Mouse (Mus musculus) midbrain, embryonic 11.5 days (tissue): ENCODE measurements around the gene Lpar1. TPM values are rescaled to one million over a fixed set of nuclear protein-coding genes. Genes with fewer than 3 reads are reported as not detected.
"Not testable (repeated sequence)": the region's sequence is repeated elsewhere in the genome, so short reads cannot be mapped to it uniquely, and the experiment has no call there.

Source experiments
- ATAC-seq: fragments of 200-750 bp; cut with Nextera tagmentation; 2 replicates; pipeline ENCODE4 v1.8.0; 2017; ENCODE audit warnings: moderate TSS enrichment, moderate library complexity; ENCODE audit not compliant: low FRiP score
- DNase-seq: peaks from one replicate; pipeline ENCODE4 v3.0.0; 2015; ENCODE audit warnings: low spot score; ENCODE audit errors: missing footprints
- H3K27ac ChIP-seq: fragments of 300-500 bp; sonication (generic); 2 replicates; pipeline ENCODE4 v1.5.1; 2014; ENCODE audit warnings: low read depth, low read length
- H3K27me3 ChIP-seq: fragments of 300-500 bp; sonication (generic); 2 replicates; pipeline ENCODE4 v1.6.1; 2014; ENCODE audit warnings: mild to moderate bottlenecking, low read length, moderate library complexity, mixed read lengths; ENCODE audit not compliant: control insufficient read depth, insufficient read depth
- H3K36me3 ChIP-seq: fragments of 300-500 bp; sonication (generic); 2 replicates; pipeline ENCODE4 v1.6.1; 2014; ENCODE audit warnings: mild to moderate bottlenecking, low read length, moderate library complexity, mixed read lengths; ENCODE audit not compliant: control insufficient read depth, insufficient read depth
- H3K4me1 ChIP-seq: fragments of 300-500 bp; sonication (generic); 2 replicates; pipeline ENCODE4 v1.6.1; 2014; ENCODE audit warnings: low read length; ENCODE audit not compliant: control insufficient read depth, insufficient read depth
- H3K4me2 ChIP-seq: fragments of 300-500 bp; sonication (generic); 2 replicates; pipeline ENCODE4 v1.6.1; 2014; ENCODE audit warnings: mild to moderate bottlenecking, moderate library complexity
- H3K4me3 ChIP-seq: fragments of 300-500 bp; sonication (generic); 2 replicates; pipeline ENCODE4 v1.5.1; 2014; ENCODE audit warnings: low read depth, low read length
- H3K9ac ChIP-seq: fragments of 300-500 bp; sonication (generic); 2 replicates; pipeline ENCODE4 v1.6.1; 2014; ENCODE audit warnings: low read length
- H3K9me3 ChIP-seq: fragments of 300-500 bp; sonication (generic); 2 replicates; pipeline ENCODE4 v1.6.1; 2016; ENCODE audit warnings: low read length; ENCODE audit not compliant: control insufficient read depth
- WGBS: fragments of 180-500 bp; shearing (Covaris S2); extraction: QIAGEN DNeasy Blood & Tissue Kit; methylation state at CpG from one replicate; pipeline ENCODE4 v1.1.7; 2014; 5-methylcytosine and 5-hydroxymethylcytosine counted together
- polyA plus RNA-seq: library from polyadenylated mRNA; unstranded; fragments of >200 nt; fragmentation: Nextera tagmentation; extraction: Ambion mirVana; gene quantifications from 2 replicates; pipeline ENCODE4 v1.2.1, GENCODE M21; 2014

Lpar1 gene
- polyA plus RNA-seq, 1 experiment from 2014 or later = 45.2 TPM

GRCm38 (mm10) chr4:58551820-58552219 is 1.9 kb downstream of the Lpar1 start:
- Histone ChIP-seq H3K36me3 (no peaks in the 10 kb centered on the region), H3K4me1 (peaks cover 9% of the 10 kb centered on the region; the same call in 1 of the 2 replicates), H3K27me3 (peaks cover 2% of the 10 kb centered on the region; the same call in 1 of the 2 replicates), H3K9ac (no peak overlapping the region; the same call in 1 of the 2 replicates), H3K4me3 (peak overlapping the region; percentile 64; the same call in 1 of the 2 replicates), H3K27ac (no peak overlapping the region), H3K4me2 (peak overlapping the region; percentile 93; the same call in 1 of the 2 replicates), H3K9me3 (no peaks in the 10 kb centered on the region)
- ATAC-seq (no peak), DNase-seq (peak; percentile 96)
- WGBS = 0% methylated on average over 4 of the region's 4 CpGs

- Histone ChIP-seq H3K4me2 (no peak overlapping the region), H3K36me3 (no peaks in the 10 kb centered on the region), H3K9ac (no peak overlapping the region), H3K4me3 (no peak overlapping the region), H3K27ac (no peak overlapping the region), H3K9me3 (no peaks in the 10 kb centered on the region), H3K4me1 (peaks cover 8% of the 10 kb centered on the region), H3K27me3 (peaks cover 1% of the 10 kb centered on the region; the same call in 1 of the 2 replicates)
- ATAC-seq = no peak
- no peak for DNase-seq
- WGBS = 60% methylated on average over 9 of the region's 9 CpGs
Observed at GRCm38 (mm10) chr4:58547725-58548124, 6.0 kb downstream of the Lpar1 start.

- no peak overlapping the region for H3K4me3 ChIP-seq
- ATAC-seq (no peak), DNase-seq (no peak)
- H3K4me2 ChIP-seq = no peak overlapping the region
- H3K9me3 ChIP-seq = no peaks in the 10 kb centered on the region
- peaks cover 3% of the 10 kb centered on the region; the same call in 1 of the 2 replicates for H3K4me1 ChIP-seq
- no peaks in the 10 kb centered on the region for H3K27me3 ChIP-seq
- H3K27ac ChIP-seq = no peak overlapping the region
- 91% methylated on average over 4 of the region's 4 CpGs for WGBS
- no peak overlapping the region for H3K9ac ChIP-seq
- H3K36me3 ChIP-seq = no peaks in the 10 kb centered on the region
Observed at GRCm38 (mm10) chr4:58547273-58547565, 6.5 kb downstream of the Lpar1 start.

- DNase-seq (no peak), ATAC-seq (no peak)
- WGBS = 59% methylated on average over 11 of the region's 11 CpGs
- no peak overlapping the region for H3K27ac ChIP-seq
- H3K4me2 ChIP-seq = no peak overlapping the region
- H3K9ac ChIP-seq = no peak overlapping the region
- H3K36me3 ChIP-seq = no peaks in the 10 kb centered on the region
- peaks cover 3% of the 10 kb centered on the region; the same call in 1 of the 2 replicates for H3K4me1 ChIP-seq
- no peaks in the 10 kb centered on the region for H3K9me3 ChIP-seq
- no peak overlapping the region for H3K4me3 ChIP-seq
- no peaks in the 10 kb centered on the region for H3K27me3 ChIP-seq
Observed at GRCm38 (mm10) chr4:58546441-58547272, 7.0 kb downstream of the Lpar1 start.

- ATAC-seq = no peak
- Histone ChIP-seq H3K27me3 (no peaks in the 10 kb centered on the region), H3K9me3 (no peaks in the 10 kb centered on the region), H3K4me2 (no peak overlapping the region), H3K9ac (no peak overlapping the region), H3K4me3 (no peak overlapping the region), H3K36me3 (no peaks in the 10 kb centered on the region), H3K27ac (no peak overlapping the region), H3K4me1 (peaks cover 3% of the 10 kb centered on the region; the same call in 1 of the 2 replicates)
- no peak for DNase-seq
- WGBS = 53% methylated on average over 9 of the region's 9 CpGs
Observed at GRCm38 (mm10) chr4:58545888-58546432, 7.7 kb downstream of the Lpar1 start.

GRCm38 (mm10) chr4:58543171-58543570 is 10.5 kb downstream of the Lpar1 start:
- Histone ChIP-seq H3K4me2 (no peak overlapping the region), H3K36me3 (no peaks in the 10 kb centered on the region), H3K9ac (no peak overlapping the region), H3K4me1 (peaks cover 3% of the 10 kb centered on the region; the same call in 1 of the 2 replicates), H3K27ac (no peak overlapping the region), H3K9me3 (no peaks in the 10 kb centered on the region), H3K27me3 (no peaks in the 10 kb centered on the region), H3K4me3 (no peak overlapping the region)
- no peak for DNase-seq
- WGBS = 88% methylated on average over 3 of the region's 3 CpGs
- ATAC-seq = no peak

- H3K4me2 ChIP-seq, H3K27ac ChIP-seq, H3K4me1 ChIP-seq, H3K36me3 ChIP-seq, DNase-seq, H3K4me3 ChIP-seq, ATAC-seq, H3K27me3 ChIP-seq, H3K9me3 ChIP-seq, H3K9ac ChIP-seq: not testable (repeated sequence)
- whole genome bisulfite sequencing = 83% methylated on average over 7 of the region's 7 CpGs
Observed at GRCm38 (mm10) chr4:58542656-58543055, 11.0 kb downstream of the Lpar1 start.

- no peak for ATAC-seq
- Histone ChIP-seq H3K9me3 (no peaks in the 10 kb centered on the region), H3K36me3 (no peaks in the 10 kb centered on the region), H3K27ac (no peak overlapping the region), H3K4me1 (no peaks in the 10 kb centered on the region), H3K4me2 (no peak overlapping the region), H3K27me3 (no peaks in the 10 kb centered on the region), H3K4me3 (no peak overlapping the region), H3K9ac (no peak overlapping the region)
- WGBS = 91% methylated on average over 3 of the region's 3 CpGs
- DNase-seq = no peak
Observed at GRCm38 (mm10) chr4:58540841-58541240, 12.9 kb downstream of the Lpar1 start.

GRCm38 (mm10) chr4:58540385-58540784 is 13.3 kb downstream of the Lpar1 start:
- ATAC-seq = no peak
- 91% methylated on average over 8 of the region's 8 CpGs for WGBS

More at GRCm38 (mm10) chr4:58540385-58540784, 13.3 kb downstream of the Lpar1 start:
- no peak for DNase-seq
- Histone ChIP-seq H3K9me3 (no peaks in the 10 kb centered on the region), H3K27me3 (no peaks in the 10 kb centered on the region), H3K4me2 (no peak overlapping the region), H3K27ac (no peak overlapping the region), H3K4me3 (no peak overlapping the region), H3K9ac (no peak overlapping the region), H3K36me3 (no peaks in the 10 kb centered on the region), H3K4me1 (no peaks in the 10 kb centered on the region)
